Mouse (Mus musculus): Measurements from ENCODE around the gene Stn1. TPM values are rescaled to one million over a fixed set of nuclear protein-coding genes. Genes with fewer than 3 reads are reported as not detected.

Stn1 gene
- polyA plus RNA-seq, 1 experiment from 2014 or later, result 7.2 TPM

GRCm38 (mm10) chr19:47493017-47493997, 44.0 kb downstream of the Stn1 start:
- ATAC-seq (ENCODE audit: low read depth), result no peak
- WGBS (ENCODE audit: insufficient replicate concordance), result 69% methylated on average over 23 of the region's 23 CpGs
- H3K36me3 ChIP-seq (ENCODE audit: control insufficient read depth, insufficient read depth), result no peaks in the 10 kb centered on the region
- H3K27ac ChIP-seq (ENCODE audit: low read length), result no peak overlapping the region
- no peaks in the 10 kb centered on the region for H3K4me1 ChIP-seq (ENCODE audit: control insufficient read depth, low read depth, low read length)
- no peak overlapping the region for H3K9ac ChIP-seq (ENCODE audit: low read depth, low read length)
- H3K27me3 ChIP-seq (ENCODE audit: control insufficient read depth, insufficient read depth, low read depth, low read length), result no peaks in the 10 kb centered on the region
- H3K4me2 ChIP-seq (ENCODE audit: low read depth, low read length), result no peak overlapping the region
- H3K4me3 ChIP-seq (ENCODE audit: low read depth, low read length), result no peak overlapping the region
- peaks cover 3% of the 10 kb centered on the region for H3K9me3 ChIP-seq (replicated peaks; ENCODE audit: control insufficient read depth, low read length)

GRCm38 (mm10) chr19:47492422-47492821, 44.9 kb downstream of the Stn1 start:
- H3K4me1 ChIP-seq (ENCODE audit: control insufficient read depth, low read depth, low read length), result no peaks in the 10 kb centered on the region; the same call in 1 of the 2 replicates
- H3K27ac ChIP-seq (ENCODE audit: low read length), result no peak overlapping the region
- no peak overlapping the region for H3K9ac ChIP-seq (ENCODE audit: low read depth, low read length)
- no peak for ATAC-seq (ENCODE audit: low read depth)
- 73% methylated on average over 6 of the region's 6 CpGs for WGBS (ENCODE audit: insufficient replicate concordance)
- no peaks in the 10 kb centered on the region for H3K36me3 ChIP-seq (ENCODE audit: control insufficient read depth, insufficient read depth)
- H3K4me2 ChIP-seq (ENCODE audit: low read depth, low read length), result no peak overlapping the region
- H3K27me3 ChIP-seq (ENCODE audit: control insufficient read depth, insufficient read depth, low read depth, low read length), result no peaks in the 10 kb centered on the region
- H3K9me3 ChIP-seq (replicated peaks; ENCODE audit: control insufficient read depth, low read length), result peaks cover 3% of the 10 kb centered on the region
- no peak overlapping the region for H3K4me3 ChIP-seq (ENCODE audit: low read depth, low read length)

GRCm38 (mm10) chr19:47491853-47492252, 45.5 kb downstream of the Stn1 start:
- no peak for ATAC-seq (ENCODE audit: low read depth)
- Histone ChIP-seq H3K4me2 (ENCODE audit: low read depth, low read length) (no peak overlapping the region), H3K4me1 (ENCODE audit: control insufficient read depth, low read depth, low read length) (no peaks in the 10 kb centered on the region; the same call in 1 of the 2 replicates), H3K36me3 (ENCODE audit: control insufficient read depth, insufficient read depth) (no peaks in the 10 kb centered on the region), H3K27ac (ENCODE audit: low read length) (no peak overlapping the region), H3K4me3 (ENCODE audit: low read depth, low read length) (no peak overlapping the region), H3K9me3 (replicated peaks; ENCODE audit: control insufficient read depth, low read length) (peaks cover 3% of the 10 kb centered on the region), H3K27me3 (ENCODE audit: control insufficient read depth, insufficient read depth, low read depth, low read length) (no peaks in the 10 kb centered on the region), H3K9ac (ENCODE audit: low read depth, low read length) (no peak overlapping the region)
- 75% methylated on average over 2 of the region's 2 CpGs for WGBS (ENCODE audit: insufficient replicate concordance)

- peaks cover 1% of the 10 kb centered on the region; the same call in 1 of the 2 replicates for H3K27me3 ChIP-seq (ENCODE audit: control insufficient read depth, insufficient read depth, low read depth, low read length)
- no peak overlapping the region for H3K4me3 ChIP-seq (ENCODE audit: low read depth, low read length)
- 65% methylated on average over 3 of the region's 3 CpGs for WGBS (ENCODE audit: insufficient replicate concordance)
- H3K4me2 ChIP-seq (ENCODE audit: low read depth, low read length), result no peak overlapping the region
- no peaks in the 10 kb centered on the region; the same call in 1 of the 2 replicates for H3K4me1 ChIP-seq (ENCODE audit: control insufficient read depth, low read depth, low read length)
- no peak overlapping the region for H3K27ac ChIP-seq (ENCODE audit: low read length)
- peaks cover 3% of the 10 kb centered on the region for H3K9me3 ChIP-seq (replicated peaks; ENCODE audit: control insufficient read depth, low read length)
- no peaks in the 10 kb centered on the region for H3K36me3 ChIP-seq (ENCODE audit: control insufficient read depth, insufficient read depth)
- no peak overlapping the region for H3K9ac ChIP-seq (ENCODE audit: low read depth, low read length)
- no peak for ATAC-seq (ENCODE audit: low read depth)
Observed at GRCm38 (mm10) chr19:47489233-47489632, 48.1 kb downstream of the Stn1 start.

- ATAC-seq (ENCODE audit: low read depth), result no peak
- Histone ChIP-seq H3K4me1 (ENCODE audit: control insufficient read depth, low read depth, low read length) (no peaks in the 10 kb centered on the region; the same call in 1 of the 2 replicates), H3K4me3 (ENCODE audit: low read depth, low read length) (no peak overlapping the region), H3K9me3 (replicated peaks; ENCODE audit: control insufficient read depth, low read length) (peaks cover 3% of the 10 kb centered on the region), H3K4me2 (ENCODE audit: low read depth, low read length) (no peak overlapping the region), H3K27me3 (ENCODE audit: control insufficient read depth, insufficient read depth, low read depth, low read length) (peaks cover 2% of the 10 kb centered on the region; the same call in 1 of the 2 replicates), H3K36me3 (ENCODE audit: control insufficient read depth, insufficient read depth) (no peaks in the 10 kb centered on the region), H3K9ac (ENCODE audit: low read depth, low read length) (no peak overlapping the region), H3K27ac (ENCODE audit: low read length) (no peak overlapping the region)
- 37% methylated on average over 4 of the region's 4 CpGs for WGBS (ENCODE audit: insufficient replicate concordance)
Observed at GRCm38 (mm10) chr19:47488250-47488649, 49.1 kb downstream of the Stn1 start.

- WGBS (ENCODE audit: insufficient replicate concordance), result 77% methylated on average over 9 of the region's 9 CpGs
- Histone ChIP-seq H3K9ac (ENCODE audit: low read depth, low read length) (no peak overlapping the region), H3K4me3 (ENCODE audit: low read depth, low read length) (no peak overlapping the region), H3K36me3 (ENCODE audit: control insufficient read depth, insufficient read depth) (no peaks in the 10 kb centered on the region), H3K9me3 (replicated peaks; ENCODE audit: control insufficient read depth, low read length) (peaks cover 3% of the 10 kb centered on the region), H3K4me2 (ENCODE audit: low read depth, low read length) (no peak overlapping the region), H3K27me3 (ENCODE audit: control insufficient read depth, insufficient read depth, low read depth, low read length) (peaks cover 2% of the 10 kb centered on the region; the same call in 1 of the 2 replicates), H3K4me1 (ENCODE audit: control insufficient read depth, low read depth, low read length) (no peaks in the 10 kb centered on the region; the same call in 1 of the 2 replicates), H3K27ac (ENCODE audit: low read length) (no peak overlapping the region)
- no peak for ATAC-seq (ENCODE audit: low read depth)
Observed at GRCm38 (mm10) chr19:47487572-47487971, 49.7 kb downstream of the Stn1 start.

GRCm38 (mm10) chr19:47485997-47486566, 51.2 kb downstream of the Stn1 start:
- 20% methylated on average over 9 of the region's 9 CpGs for WGBS (ENCODE audit: insufficient replicate concordance)
- peaks cover 7% of the 10 kb centered on the region for H3K9me3 ChIP-seq (replicated peaks; ENCODE audit: control insufficient read depth, low read length)
- no peak overlapping the region for H3K27ac ChIP-seq (ENCODE audit: low read length)
- H3K36me3 ChIP-seq (ENCODE audit: control insufficient read depth, insufficient read depth), result no peaks in the 10 kb centered on the region
- no peak overlapping the region for H3K9ac ChIP-seq (ENCODE audit: low read depth, low read length)
- no peak overlapping the region for H3K4me2 ChIP-seq (ENCODE audit: low read depth, low read length)
- ATAC-seq (ENCODE audit: low read depth), result no peak
- peaks cover 2% of the 10 kb centered on the region; the same call in 1 of the 2 replicates for H3K27me3 ChIP-seq (ENCODE audit: control insufficient read depth, insufficient read depth, low read depth, low read length)
- no peak overlapping the region for H3K4me3 ChIP-seq (ENCODE audit: low read depth, low read length)
- no peaks in the 10 kb centered on the region; the same call in 1 of the 2 replicates for H3K4me1 ChIP-seq (ENCODE audit: control insufficient read depth, low read depth, low read length)

GRCm38 (mm10) chr19:47484110-47484509, 53.2 kb downstream of the Stn1 start:
- Histone ChIP-seq H3K36me3 (ENCODE audit: control insufficient read depth, insufficient read depth) (no peaks in the 10 kb centered on the region), H3K27me3 (ENCODE audit: control insufficient read depth, insufficient read depth, low read depth, low read length) (peaks cover 2% of the 10 kb centered on the region; the same call in 1 of the 2 replicates), H3K27ac (ENCODE audit: low read length) (no peak overlapping the region), H3K4me3 (ENCODE audit: low read depth, low read length) (no peak overlapping the region), H3K4me1 (ENCODE audit: control insufficient read depth, low read depth, low read length) (no peaks in the 10 kb centered on the region; the same call in 1 of the 2 replicates), H3K9ac (ENCODE audit: low read depth, low read length) (no peak overlapping the region), H3K9me3 (replicated peaks; ENCODE audit: control insufficient read depth, low read length) (peaks cover 4% of the 10 kb centered on the region), H3K4me2 (ENCODE audit: low read depth, low read length) (no peak overlapping the region)
- ATAC-seq (ENCODE audit: low read depth), result no peak
- 61% methylated on average over 3 of the region's 3 CpGs for WGBS (ENCODE audit: insufficient replicate concordance)

Measured in liver, embryonic 16.5 days (tissue).